Mouse (Mus musculus) c-Kit-negative CD71-positive TER-119-positive erythroid progenitor cells, embryonic 14.5 days (primary cell): ENCODE results near the gene Avl9.

Experiments used
- DNase-seq: peaks from one replicate; pipeline ENCODE4 v3.0.0-alpha.2; 2013; ENCODE audit warnings: low read depth, low spot score

Gene Avl9

DNA sequence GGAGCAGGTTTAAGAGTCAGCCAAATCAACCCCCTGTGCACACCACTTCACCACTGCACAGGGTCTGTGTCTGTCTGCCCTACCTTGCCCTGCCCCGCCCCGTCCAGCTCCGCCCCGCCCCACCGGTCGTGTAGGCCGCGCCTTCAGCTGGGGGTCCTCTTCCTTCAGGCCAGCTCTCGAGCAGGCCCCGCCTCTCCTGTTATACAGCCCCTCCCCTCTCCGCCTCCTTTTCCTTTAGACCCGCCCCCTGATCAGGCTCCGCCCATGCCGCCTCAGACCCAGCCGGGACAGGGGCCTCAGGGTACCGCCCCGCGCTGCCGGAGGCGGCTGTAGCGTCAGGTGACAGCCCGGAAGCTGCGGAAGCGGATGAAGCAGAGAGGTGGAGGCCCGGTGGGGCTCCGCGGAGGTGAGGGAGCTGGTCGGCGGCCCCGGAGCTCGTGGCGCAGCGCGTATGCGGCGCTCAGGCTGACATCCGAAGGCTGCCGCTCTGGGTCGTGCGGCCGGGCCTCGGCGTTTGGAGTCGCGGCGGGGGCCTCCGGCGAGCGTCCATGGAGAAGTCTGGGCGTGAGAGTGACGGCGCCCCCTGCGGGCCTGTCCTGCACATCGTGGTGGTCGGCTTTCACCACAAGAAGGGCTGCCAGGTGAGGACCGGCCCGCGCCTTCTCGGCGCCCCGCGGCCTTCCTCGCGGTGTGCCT, at the start of gene Avl9:
Gene Avl9 (plus strand): TSS at position 326 of the 696 bp plus-strand sequence.
- peak; percentile 94 for DNase-seq

DNA sequence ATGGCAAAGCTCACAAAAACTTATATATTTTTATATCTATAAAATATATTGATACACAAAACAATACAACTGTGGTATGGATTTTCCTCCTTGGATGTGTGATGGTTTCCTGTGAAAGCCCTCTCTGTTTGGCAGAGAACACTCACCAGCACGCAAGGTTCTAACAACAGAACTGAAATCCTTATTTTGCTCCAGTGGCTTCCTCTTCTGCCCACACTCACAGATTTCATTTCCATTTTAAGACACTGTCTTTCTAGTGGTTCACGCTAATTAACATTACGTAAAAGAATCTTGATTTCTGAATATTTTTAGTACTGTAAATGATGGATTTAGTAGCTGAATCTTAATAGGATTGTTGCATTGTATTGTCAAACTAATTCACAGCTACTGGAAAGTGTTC, 26.5 kb upstream of the Avl9 start:
- DNase-seq, result no peak

DNA sequence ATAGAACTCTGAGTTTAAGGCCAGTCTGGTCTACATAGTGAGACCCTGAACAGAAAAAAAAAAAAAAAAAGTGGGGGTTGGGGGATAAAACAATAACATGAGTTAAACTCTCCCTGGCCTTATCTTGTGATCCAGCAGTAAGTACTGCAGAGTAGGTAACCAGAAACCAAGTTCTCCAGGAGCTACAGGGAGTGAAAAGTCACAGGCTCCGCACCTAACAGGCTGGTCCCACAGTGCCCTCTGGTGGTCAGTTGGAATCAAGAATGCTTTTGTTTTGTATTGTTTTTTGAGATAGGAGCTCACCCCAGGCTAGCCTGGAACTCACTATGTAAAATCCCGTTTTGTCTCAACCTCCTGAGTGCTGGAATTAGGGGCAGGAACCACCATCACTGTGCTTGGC, 23.5 kb upstream of the Avl9 start:
- DNase-seq, result peak; percentile 42

DNA sequence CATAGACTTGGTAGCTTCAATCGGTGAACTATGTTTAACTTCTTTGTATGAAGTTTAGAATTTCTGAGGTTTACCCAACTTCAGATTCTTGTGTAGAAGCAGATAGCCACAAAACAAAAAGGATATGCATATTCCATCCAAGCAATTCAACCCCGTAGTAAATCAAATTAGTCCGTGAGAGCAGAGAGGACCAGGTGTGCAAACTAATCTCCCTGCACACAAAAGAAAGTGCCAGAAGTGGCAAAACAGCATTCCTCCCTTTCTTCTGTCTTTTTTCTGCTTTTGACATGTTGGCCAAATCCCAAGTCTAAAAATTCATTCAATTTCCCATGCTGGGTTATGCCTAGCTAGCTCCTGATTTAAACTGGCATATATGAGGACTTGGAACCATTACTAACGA, 22.3 kb upstream of the Avl9 start:
- no peak for DNase-seq

DNA sequence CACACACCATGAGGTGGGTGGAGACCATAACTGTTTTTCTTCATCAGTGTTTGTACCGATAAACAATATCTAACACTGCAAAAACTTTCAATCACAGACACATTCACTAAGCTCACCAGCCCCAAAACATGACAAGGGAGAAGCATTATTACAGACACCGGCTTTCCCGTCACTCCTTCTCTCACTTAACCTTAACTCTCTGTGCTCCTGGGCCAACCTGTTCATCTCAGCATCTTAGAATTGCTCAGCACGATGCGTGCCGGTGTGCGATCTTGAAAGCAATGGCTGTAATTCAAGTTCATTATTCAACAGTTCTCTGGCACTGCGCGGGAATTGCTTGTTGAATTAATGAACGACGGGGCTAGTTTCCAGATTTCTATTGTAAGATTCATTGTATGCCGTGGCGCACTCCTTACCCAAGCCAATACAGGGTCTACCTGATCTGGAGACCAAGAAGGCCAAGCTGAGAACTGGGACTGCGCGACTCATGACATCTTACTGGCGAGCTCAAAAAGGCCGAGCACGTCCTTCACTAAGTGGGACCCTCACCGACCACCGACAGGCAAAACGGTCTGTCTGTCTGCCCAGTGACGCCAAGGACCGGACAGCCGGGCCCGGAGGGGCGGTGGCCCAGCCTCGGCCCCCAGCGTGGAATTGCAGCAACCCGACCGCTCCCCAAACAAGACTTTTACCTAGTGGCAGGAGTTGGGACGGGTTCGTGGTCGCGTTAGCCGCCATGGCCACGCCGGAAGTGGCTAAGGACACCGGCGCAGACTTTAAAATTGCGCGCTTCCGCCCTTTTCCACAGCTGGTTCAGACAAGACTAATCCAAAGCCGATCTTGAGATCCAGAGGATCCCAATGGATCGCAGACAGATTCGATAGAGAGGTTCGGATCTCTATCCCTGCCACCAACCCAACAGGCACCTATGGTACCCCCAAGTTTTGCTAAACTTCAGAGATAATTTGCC, 10.5 kb upstream of the Avl9 start, which contains the start of gene Lsm5:
Gene Lsm5 (minus strand): TSS at position 780 of the 970 bp plus-strand sequence.
- peak; percentile 76 for DNase-seq

DNA sequence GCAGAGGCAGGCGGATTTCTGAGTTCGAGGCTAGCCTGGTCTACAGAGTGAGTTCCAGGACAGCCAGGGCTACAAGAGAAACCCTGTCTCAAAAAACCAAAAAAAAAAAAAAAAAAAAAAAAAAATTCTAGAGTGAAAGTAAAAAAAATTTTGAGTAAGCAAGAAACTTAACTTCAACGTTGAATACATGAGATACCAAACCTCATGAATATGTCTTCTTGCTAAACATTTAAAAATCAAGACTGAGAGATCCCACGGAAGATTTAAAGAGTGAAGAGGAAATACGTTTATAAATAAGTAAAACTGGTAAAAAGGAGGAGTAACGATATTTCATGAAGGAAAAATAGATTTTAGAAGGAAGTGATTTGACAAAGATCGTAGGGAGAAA, 519 bp upstream of the Avl9 start:
- no peak for DNase-seq

DNA sequence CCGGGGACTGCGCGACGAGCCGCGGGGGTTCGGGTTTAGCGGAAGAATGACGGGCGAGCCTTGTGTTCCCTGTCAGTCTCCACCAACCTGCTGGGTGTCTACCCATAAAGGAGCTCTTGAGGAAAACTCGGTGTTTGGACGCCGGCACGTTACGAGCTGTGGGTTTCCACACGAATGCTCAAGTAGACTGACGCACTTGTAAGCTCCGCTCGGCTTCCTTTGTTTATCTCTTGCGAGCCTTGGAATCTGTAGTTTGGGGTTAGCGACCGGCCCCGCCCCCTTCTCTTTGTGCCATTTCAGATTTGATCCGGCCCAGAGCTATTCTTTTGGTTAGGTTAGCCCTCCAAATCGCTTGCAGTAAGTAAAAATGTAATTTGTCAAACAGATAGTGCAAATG, 569 bp downstream of the Avl9 start:
- peak; percentile 47 for DNase-seq

DNA sequence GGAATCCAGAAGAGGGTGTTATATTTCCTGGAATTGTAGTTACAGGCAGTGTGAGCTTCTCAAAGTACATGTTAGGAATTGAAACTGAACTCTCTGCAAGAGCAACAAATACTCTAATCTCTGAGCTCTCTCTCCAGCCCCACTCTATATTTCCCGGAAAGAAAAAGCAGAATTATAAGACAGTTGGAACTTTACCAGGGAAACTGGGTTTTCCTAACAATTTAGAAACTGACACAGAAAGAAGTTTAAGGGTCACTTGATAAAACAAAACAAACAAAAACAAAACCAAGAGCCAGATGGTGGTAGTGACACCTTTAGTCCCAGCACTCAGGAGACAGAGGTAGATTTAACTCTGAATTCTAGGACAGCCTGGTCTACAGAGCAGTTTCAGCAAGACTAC, 4.4 kb downstream of the Avl9 start:
- no peak for DNase-seq

DNA sequence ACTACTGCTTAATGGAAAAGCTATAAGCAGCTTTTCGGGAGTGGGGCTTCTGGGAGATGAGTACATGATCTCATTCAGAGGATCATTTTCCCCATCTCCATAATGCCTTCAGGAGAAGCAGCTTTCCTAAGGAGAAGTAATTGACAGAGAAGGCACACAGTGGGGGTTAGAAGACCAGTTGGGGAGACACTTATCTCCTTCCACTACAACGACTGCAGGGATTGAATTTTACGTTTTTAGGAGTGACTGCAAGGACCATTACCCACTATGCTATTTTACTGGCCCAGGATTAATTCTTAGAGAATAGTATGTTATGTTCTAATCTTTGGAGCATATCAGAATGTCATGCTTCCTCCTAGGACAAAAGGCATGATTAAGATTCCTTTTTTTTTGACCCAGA, 6.2 kb downstream of the Avl9 start:
- DNase-seq, result no peak

DNA sequence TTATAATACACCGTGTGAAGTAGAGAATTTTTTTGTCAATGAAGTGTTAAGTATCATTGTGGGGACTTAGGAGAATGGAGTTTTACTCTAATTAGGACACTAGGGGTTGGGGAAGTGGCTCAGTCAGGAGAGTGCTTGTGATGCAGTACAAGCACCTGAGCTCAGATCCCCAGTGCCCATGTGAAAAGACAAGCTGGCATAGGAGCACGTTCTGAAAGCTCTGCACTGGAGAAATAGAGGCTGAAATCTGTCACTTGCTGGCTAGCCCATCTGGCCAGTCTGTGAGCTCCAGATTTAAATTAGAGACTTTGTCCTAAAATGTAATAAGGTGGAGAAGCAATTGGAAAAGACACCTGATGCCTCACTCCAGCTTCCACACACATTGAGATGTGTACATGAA, 17.8 kb downstream of the Avl9 start:
- DNase-seq, result no peak

DNA sequence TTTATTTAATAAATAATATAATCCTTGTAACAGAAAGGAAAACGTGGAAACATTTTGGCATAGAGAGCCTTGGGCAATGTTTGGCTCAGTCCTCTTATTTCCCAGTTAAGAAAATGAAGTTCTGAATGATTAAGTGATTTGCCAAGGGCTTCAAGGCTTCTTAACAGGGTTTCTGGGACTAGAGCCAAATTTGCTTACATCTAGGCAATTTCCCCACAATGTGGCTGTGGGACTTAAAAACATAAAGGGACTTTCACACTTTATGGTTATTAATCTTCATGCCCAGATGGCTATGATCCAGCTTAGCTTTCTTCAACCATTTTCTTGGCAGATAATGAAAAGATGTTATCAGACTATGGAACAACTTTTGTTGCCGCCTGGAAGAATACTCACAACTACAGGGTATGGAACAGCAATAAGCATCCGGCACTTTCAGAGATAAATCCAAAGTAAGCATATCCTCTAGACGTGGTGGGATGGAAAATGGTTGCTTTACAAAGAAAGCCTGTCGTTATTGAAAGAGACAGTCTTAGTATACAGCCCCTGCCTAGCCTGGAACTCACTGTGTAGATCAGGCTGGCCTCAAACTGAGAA, 31.3 kb downstream of the Avl9 start:
- no peak for DNase-seq

DNA sequence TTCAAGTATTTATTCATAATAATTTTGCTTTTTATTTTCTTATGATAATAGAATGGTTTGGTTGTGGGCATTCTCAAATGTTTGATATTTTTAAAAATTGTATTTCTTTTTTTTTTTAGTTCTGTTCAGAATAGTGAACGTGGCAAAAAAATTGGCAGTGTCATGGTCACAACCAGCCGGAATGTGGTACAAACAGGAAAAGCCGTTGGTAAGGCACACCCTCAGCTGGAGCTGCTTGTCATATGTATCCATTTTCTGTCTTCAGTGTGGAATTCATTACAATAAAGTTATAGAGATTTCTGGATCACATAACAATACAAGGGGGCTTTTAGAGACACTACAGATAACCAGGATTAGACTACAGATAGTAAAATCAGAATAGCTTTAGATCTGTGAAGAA, 39.0 kb downstream of the Avl9 start:
- no peak for DNase-seq

DNA sequence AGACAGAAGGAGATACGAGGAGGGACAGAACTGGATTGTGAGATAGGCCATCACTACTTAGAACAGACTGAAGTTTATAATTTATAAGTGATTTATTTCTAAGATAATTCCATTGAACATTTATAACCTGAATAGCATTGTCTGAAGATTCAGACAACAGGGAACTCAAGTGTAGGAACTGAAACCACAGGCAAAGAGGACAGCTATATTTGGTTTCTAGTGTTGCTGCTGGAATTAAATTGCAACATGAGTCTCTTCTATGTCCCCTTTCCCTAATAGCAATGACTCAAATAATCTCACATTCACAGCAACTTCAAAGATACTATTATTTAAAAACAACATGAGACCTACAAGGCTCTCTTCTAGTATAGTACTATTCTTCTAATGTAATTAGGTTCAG, 41.4 kb downstream of the Avl9 start:
- no peak for DNase-seq

DNA sequence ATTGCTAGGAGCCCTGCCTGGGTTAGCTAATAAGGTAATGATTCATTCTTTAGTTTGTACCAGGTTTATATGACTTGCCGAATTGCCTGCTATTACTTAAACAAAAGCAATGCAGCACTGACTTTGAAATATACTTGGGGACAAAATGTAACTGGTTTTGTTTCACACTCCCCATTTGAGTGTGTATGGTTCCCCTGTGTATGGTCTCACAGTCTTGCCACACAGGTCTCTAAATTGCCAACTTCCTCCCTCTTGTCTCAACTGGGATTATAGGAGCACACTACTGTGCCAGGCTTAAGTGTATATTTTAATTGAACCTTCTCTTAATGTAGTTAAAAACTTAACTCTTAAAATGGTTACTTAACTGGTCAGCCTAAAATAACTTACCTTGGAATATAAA, 44.6 kb downstream of the Avl9 start:
- DNase-seq, result no peak

DNA sequence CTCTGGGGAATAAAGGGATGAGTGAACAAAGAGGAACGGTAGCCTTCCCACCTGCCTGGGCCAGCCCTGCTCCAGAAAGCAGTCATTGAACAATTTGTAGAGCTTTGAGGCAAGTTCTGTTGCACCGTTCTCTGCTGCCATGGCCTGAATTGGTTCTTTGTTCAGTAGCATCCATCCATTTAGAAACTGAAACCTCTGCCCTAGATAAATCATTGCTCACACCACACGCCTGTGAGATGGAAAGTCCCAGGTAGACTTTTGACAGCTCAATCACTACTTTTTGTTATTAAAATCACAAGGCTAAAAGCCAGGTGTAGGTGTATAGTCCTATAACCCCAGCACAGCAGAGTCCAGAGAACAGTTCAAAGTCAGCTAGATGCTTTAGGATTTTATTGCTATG, 50.6 kb downstream of the Avl9 start:
- DNase-seq, result no peak

DNA sequence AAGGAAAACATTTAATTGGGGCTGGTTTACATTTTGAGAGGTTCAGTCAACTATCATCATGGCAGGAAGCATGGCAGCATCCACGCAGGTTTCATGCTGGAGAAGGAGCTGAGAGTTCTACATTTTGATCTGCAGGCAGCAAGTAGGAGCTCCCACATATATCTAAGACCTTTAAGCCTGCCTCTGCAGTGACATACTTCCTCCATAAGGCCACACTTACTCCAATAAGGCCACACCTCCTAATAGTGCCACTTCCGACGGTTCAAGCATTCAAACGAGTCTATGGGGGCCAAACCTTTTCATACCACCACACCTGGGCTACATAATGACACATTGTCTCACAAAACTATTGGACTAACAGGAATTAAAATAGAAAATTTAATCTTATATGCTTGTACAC, 51.0 kb downstream of the Avl9 start:
- DNase-seq, result no peak

DNA sequence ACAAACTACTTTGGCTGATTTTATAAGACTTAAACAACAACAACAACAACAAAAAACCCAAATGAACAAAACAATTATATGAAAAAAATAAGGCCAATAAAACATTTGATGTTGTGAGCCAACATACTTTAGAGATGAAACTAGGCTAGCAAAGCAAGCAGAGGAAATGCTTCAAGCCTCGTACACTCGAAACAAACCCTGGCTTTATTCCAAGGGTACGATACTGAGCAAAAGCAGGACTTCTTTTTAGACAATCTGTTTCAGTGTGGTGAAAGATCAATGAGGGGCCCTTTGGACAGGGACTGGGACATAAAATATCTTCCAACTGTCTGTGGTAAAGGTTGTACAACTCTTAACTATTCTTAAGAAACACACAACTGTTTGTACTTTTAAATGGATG, 61.1 kb downstream of the Avl9 start:
- DNase-seq, result no peak

DNA sequence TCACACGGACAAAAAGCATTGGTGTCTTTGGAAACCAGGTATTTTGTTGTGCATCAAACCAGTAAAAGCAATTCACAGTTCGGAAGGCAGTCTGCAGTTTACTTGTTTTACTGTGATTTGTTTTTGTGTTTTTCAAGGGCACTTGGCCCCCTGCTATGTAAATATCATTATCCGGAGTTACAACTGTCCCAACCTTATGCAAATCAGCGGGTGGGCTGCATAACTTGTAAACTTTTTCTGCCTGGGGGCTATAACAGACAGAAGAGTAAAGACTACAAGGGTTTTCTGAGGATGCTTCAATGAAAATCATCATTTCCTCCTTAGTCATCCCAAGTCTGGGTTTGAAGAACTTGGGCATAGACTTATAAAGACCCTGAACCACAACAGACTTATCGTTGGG, 64.9 kb downstream of the Avl9 start:
- no peak for DNase-seq

DNA sequence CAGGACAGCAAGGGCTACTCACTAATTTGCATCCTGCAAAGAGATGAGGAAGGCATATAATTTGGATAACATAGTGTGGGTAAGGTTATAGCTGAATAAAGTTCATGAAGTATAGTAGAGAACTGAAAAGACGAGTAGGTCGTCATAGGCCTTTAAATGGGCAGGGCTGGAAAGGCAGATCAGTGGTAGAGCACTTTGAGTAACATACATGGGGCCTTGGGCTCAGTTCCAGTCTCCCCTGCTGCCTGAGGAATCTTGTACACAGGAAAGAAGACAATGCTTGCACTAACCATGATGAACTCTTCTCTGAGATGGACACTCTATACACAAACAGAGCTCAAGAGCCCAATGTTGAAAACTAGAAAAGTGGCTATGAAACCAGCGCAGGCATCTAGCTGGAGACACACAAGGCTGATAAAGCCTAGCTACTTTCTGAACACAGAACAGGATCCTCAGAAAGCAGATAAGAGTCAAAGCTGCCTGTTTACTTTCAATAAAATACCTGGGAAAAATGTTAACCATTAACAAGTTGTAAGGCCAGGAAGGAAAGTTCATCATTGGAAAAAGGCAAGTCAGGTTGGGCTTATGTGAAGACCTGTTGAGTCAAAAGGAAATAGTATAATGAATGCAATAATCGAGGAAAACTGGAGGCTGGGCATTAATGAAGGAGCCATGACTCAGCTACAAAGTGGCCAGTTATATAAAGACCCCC, 69.0 kb downstream of the Avl9 start:
- DNase-seq, result no peak

DNA sequence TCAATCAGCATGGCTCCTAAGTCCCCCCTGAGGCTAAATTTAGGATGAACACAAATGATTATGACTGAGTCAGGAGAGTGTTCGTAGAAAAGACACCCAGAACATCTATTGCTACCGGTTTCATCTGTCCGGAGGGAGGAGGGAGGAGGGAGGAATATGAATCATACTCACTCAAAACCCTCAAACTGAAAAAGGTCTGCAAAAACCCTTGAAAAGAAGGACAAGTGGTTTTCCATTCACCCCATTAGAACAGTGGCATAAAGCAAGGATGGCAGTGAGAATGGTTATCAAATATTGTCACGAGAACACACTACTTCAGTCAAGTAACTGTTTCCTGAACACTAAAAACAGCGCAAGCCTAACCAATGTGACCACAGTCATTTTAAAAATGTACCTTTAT, 70.4 kb downstream of the Avl9 start:
- DNase-seq, result no peak

DNA sequence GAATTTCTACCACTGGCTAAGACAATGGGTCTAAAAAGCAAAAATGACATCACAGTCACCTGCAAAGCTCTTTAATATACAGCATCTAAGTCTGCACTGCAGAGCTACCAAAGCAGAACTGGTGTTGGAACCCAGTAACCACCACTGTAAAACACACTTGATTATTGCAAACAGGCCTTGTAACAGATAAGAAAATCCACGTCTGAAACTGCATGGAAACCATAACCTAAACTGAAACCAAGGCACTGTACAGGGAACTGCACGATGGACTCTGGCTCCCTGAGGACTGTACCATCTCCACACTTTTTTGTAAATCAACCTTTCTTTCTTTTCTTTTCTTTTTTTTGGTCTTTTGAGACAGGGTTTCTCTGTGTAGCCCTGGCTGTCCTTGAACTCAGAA, 73.0 kb downstream of the Avl9 start:
- DNase-seq, result no peak

DNA sequence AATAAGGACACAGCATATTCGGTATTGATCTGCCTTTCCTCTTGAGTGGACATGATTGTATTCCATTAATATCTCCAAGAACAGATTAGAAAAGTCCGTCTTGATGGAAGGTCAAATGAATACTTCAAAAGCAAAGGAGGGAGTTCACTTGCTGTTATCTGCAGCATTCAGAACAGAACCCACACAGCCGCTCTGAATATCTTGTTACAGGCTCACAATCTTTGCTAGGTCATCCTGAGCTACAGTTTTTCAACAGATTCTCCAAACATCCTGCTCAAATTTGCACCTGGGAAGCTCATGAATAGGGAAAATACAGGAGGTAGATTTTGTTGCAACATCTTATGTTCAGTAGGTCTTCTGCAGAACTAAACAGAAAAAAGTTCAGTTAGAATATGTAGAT, 74.6 kb downstream of the Avl9 start:
- no peak for DNase-seq
